Mouse (Mus musculus) E14TG2a.4 (cell line): ENCODE results near the gene Trpm3.

Experiments
- CTCF ChIP-seq: conservative IDR thresholded peaks from 2 replicates; pipeline ENCODE4 v1.5.1; 2014; ENCODE audit warnings: low read length
- NANOG ChIP-seq: IDR thresholded peaks from 2 replicates; pipeline ENCODE4 v1.6.1; 2014; ENCODE audit warnings: borderline replicate concordance, low read length, mixed read lengths
- POU5F1 ChIP-seq: IDR thresholded peaks from 2 replicates; pipeline ENCODE4 v1.6.1; 2014; ENCODE audit warnings: low read length, borderline replicate concordance

GRCm38 (mm10) chr19:22572396-22572795 lies 433.6 kb downstream of the Trpm3 start:
- TF ChIP-seq CTCF, result no peak
- TF ChIP-seq POU5F1, result no peak
- TF ChIP-seq NANOG, result no peak
